Mouse (Mus musculus) myocyte (in vitro differentiated cells): Measurements from ENCODE around the gene Hs2st1. TPM values are rescaled to one million over a fixed set of nuclear protein-coding genes. Genes with fewer than 3 reads are reported as not detected.

Experiments
- H3K27me3 ChIP-seq: one replicate; pipeline ENCODE4 v1.6.1; 2011; ENCODE audit not compliant: control insufficient read depth, insufficient read depth, insufficient read length
- H3K36me3 ChIP-seq: one replicate; pipeline ENCODE4 v1.6.1; 2011; ENCODE audit not compliant: control insufficient read depth, insufficient read depth
- H3K4me2 ChIP-seq: one replicate; pipeline ENCODE4 v1.6.1; 2011; ENCODE audit warnings: low read depth, control low read depth
- H3K4me3 ChIP-seq: one replicate; pipeline ENCODE4 v1.5.1; 2011; ENCODE audit warnings: mild to moderate bottlenecking, control low read depth, moderate library complexity
- H3K79me2 ChIP-seq: one replicate; pipeline ENCODE4 v1.6.1; 2011; ENCODE audit not compliant: control insufficient read depth, insufficient read depth
- H3ac ChIP-seq: one replicate; pipeline ENCODE4 v1.6.1; 2011; ENCODE audit not compliant: control insufficient read depth, insufficient read length
- CEBPB ChIP-seq: IDR thresholded peaks from 2 replicates; pipeline ENCODE4 v1.6.1; 2011; ENCODE audit warnings: mild to moderate bottlenecking, moderate library complexity; ENCODE audit not compliant: poor library complexity, insufficient read depth, severe bottlenecking
- E2F4 ChIP-seq: IDR thresholded peaks from one replicate; pipeline ENCODE4 v1.6.1; 2011; ENCODE audit warnings: mild to moderate bottlenecking, control low read depth, moderate library complexity; ENCODE audit not compliant: insufficient read depth
- MAX ChIP-seq: IDR thresholded peaks from one replicate; pipeline ENCODE4 v1.6.1; 2011; ENCODE audit warnings: low read depth, mild to moderate bottlenecking, control low read depth
- MYOD1 ChIP-seq, 3 experiments: IDR thresholded peaks; one replicate each; pipeline ENCODE4 v1.6.1; 2011; ENCODE audit warnings: control low read depth in 2 of 3, low read depth in 2 of 3, mild to moderate bottlenecking in 2 of 3, moderate library complexity in 1 of 3; ENCODE audit not compliant: insufficient read length in 2 of 3, control insufficient read depth in 1 of 3
- MYOG ChIP-seq, 3 experiments: IDR thresholded peaks; one replicate each; pipeline ENCODE4 v1.6.1; 2011; ENCODE audit warnings: control low read depth in 2 of 3, low read depth in 2 of 3, mild to moderate bottlenecking in 2 of 3; ENCODE audit not compliant: insufficient read length in 2 of 3, control insufficient read depth in 1 of 3, insufficient read depth in 1 of 3
- POLR2A ChIP-seq: IDR thresholded peaks from one replicate; pipeline ENCODE4 v1.6.1; 2011; ENCODE audit warnings: low read depth, mild to moderate bottlenecking, control low read depth, moderate library complexity; ENCODE audit not compliant: insufficient read length
- POLR2AphosphoS2 ChIP-seq: IDR thresholded peaks from one replicate; pipeline ENCODE4 v1.6.1; 2011; ENCODE audit warnings: low read depth, control low read depth; ENCODE audit not compliant: insufficient read length
- REST ChIP-seq: IDR thresholded peaks from one replicate; pipeline ENCODE4 v1.6.1; 2011; ENCODE audit warnings: mild to moderate bottlenecking, control low read depth, moderate library complexity; ENCODE audit not compliant: insufficient read depth, insufficient read length
- SRF ChIP-seq: IDR thresholded peaks from one replicate; pipeline ENCODE4 v1.6.1; 2011; ENCODE audit warnings: low read depth; ENCODE audit not compliant: control insufficient read depth, insufficient read length
- TCF12 ChIP-seq: IDR thresholded peaks from one replicate; pipeline ENCODE4 v1.6.1; 2011; ENCODE audit warnings: mild to moderate bottlenecking, control low read depth; ENCODE audit not compliant: poor library complexity, insufficient read depth, severe bottlenecking
- TCF3 ChIP-seq: IDR thresholded peaks from one replicate; pipeline ENCODE4 v1.6.1; 2011; ENCODE audit warnings: low read depth, control low read depth; ENCODE audit not compliant: insufficient read length
- USF1 ChIP-seq: IDR thresholded peaks from one replicate; pipeline ENCODE4 v1.6.1; 2011; ENCODE audit warnings: low read depth, mild to moderate bottlenecking, control low read depth, moderate library complexity
- polyA plus RNA-seq: library from polyadenylated mRNA; unstranded; fragments of >200 nt; fragmentation: generic; extraction: Trizol; gene quantifications from one replicate; pipeline ENCODE4 v1.2.1, GENCODE M21; 2012; ENCODE audit warnings: missing spikeins

Hs2st1 gene
- polyA plus RNA-seq, 1 experiment, result 16.2 TPM

DNA sequence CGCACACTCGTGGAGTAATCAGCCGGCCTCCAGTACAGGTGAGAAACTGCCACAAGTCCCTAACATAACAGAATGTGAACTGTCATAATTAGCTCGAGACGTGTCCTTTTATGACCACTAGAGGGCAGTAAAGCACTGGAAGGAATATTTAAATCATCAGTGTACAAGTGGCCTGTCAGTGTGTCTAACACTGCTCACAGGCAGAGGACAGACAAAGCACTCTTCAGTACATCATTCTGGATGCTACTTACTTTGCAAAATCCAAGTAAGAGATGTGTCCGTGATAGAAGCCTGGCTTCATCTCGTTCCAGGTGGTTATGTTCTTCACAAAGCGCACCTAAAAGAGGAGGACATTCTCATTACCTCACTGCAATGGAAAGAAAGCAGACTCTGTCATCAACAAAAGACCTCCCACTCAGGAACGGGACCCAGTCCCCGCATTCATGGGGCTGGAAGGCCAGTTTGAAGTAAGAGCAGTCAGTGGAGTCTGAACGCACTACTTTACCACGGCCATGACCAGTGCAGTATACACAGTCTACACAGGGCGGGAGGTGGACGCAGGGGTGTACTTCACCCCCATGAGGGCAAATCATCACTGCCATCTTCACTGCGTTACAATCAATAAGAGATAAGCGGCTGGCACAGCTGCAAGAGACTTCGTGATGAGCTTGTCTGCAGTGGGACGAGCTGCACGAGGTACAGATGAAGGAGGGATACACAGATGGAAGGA is 116.1 kb downstream of the Hs2st1 start:
- Histone ChIP-seq H3K27me3 (no peaks in the 10 kb centered on the region), H3K36me3 (peaks cover 10% of the 10 kb centered on the region), H3K4me2 (no peak overlapping the region)

DNA sequence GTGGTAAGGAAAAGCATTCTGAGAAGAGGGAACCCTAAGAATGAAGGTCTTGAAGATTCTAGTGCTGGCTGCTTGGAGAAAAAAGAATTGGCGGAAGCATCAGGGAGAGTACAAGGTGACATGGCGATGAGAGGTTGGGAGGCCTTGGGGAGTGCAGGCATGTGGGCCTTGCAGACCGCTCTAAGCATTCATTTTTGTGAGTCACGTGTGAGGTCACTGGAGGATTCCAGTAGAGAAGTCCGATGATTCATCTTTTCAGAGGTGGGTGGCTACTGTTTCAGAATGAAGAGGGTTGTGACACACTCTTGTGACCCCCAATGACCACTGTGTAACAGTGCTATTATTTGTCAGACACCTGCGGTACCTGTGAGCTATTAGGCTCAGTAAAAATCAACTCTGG is 121.0 kb downstream of the Hs2st1 start:
- H3K27me3 ChIP-seq, result no peaks in the 10 kb centered on the region
- no peak overlapping the region for H3K4me3 ChIP-seq
- no peak overlapping the region for H3K4me2 ChIP-seq
- peaks cover 3% of the 10 kb centered on the region for H3K79me2 ChIP-seq
- no peak overlapping the region for H3ac ChIP-seq
- peak; percentile 59 for TF ChIP-seq USF1
- TF ChIP-seq CEBPB, result no peak
- peaks cover 28% of the 10 kb centered on the region for H3K36me3 ChIP-seq

More for the DNA sequence above, 116.1 kb downstream of the Hs2st1 start:
- H3ac ChIP-seq, result no peak overlapping the region
- no peak for TF ChIP-seq USF1
- TF ChIP-seq TCF12, result no peak
- no peak for TF ChIP-seq E2F4
- TF ChIP-seq REST, result no peak
- no peak for TF ChIP-seq POLR2AphosphoS2
- TF ChIP-seq MYOD1 (IDR thresholded peaks at IDR 0.05; ENCODE audit: control insufficient read depth in 1 of 3, insufficient read length in 2 of 3, low read depth in 2 of 3), result no peak
- TF ChIP-seq SRF, result no peak
- TF ChIP-seq POLR2A, result no peak
- no peak for TF ChIP-seq CEBPB
- TF ChIP-seq TCF3, result no peak
- no peak for TF ChIP-seq MAX
- no peak for TF ChIP-seq MYOG (IDR thresholded peaks at IDR 0.05; ENCODE audit: control insufficient read depth in 1 of 3, insufficient read depth in 1 of 3, insufficient read length in 2 of 3, low read depth in 2 of 3)
- H3K79me2 ChIP-seq, result peaks cover 10% of the 10 kb centered on the region
- H3K4me3 ChIP-seq, result no peak overlapping the region

DNA sequence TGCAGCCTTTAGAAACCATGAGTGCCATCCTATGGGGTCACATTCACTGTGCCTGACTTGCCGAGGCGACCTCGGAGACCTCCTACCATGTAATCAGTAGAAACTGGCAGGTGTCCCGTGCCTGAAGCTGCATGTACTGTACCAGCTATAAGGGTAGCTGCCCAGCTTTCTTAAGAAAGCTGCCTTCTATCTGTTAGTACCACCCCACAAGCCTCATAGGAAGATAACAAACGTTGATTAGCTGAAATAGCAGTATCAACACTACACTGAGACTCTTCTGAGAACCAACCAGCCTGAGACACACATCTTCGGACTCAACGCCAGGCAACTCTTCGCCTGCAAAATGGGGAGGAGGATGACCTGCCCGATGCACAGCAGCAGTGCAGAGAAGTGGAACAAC is 122.1 kb downstream of the Hs2st1 start:
- peaks cover 3% of the 10 kb centered on the region for H3K79me2 ChIP-seq
- H3ac ChIP-seq, result no peak overlapping the region
- no peak overlapping the region for H3K4me2 ChIP-seq
- H3K27me3 ChIP-seq, result no peaks in the 10 kb centered on the region
- peaks cover 28% of the 10 kb centered on the region for H3K36me3 ChIP-seq
- H3K4me3 ChIP-seq, result no peak overlapping the region
- no peak for TF ChIP-seq REST
- TF ChIP-seq TCF12, result no peak
- no peak for TF ChIP-seq E2F4
- TF ChIP-seq USF1, result no peak
- no peak for TF ChIP-seq MYOG (IDR thresholded peaks at IDR 0.05; ENCODE audit: control insufficient read depth in 1 of 3, insufficient read depth in 1 of 3, insufficient read length in 2 of 3, low read depth in 2 of 3)
- TF ChIP-seq POLR2AphosphoS2, result no peak
- no peak for TF ChIP-seq POLR2A
- no peak for TF ChIP-seq SRF
- TF ChIP-seq CEBPB, result no peak
- no peak for TF ChIP-seq MAX
- no peak for TF ChIP-seq MYOD1 (IDR thresholded peaks at IDR 0.05; ENCODE audit: control insufficient read depth in 1 of 3, insufficient read length in 2 of 3, low read depth in 2 of 3)
- TF ChIP-seq TCF3, result no peak

DNA sequence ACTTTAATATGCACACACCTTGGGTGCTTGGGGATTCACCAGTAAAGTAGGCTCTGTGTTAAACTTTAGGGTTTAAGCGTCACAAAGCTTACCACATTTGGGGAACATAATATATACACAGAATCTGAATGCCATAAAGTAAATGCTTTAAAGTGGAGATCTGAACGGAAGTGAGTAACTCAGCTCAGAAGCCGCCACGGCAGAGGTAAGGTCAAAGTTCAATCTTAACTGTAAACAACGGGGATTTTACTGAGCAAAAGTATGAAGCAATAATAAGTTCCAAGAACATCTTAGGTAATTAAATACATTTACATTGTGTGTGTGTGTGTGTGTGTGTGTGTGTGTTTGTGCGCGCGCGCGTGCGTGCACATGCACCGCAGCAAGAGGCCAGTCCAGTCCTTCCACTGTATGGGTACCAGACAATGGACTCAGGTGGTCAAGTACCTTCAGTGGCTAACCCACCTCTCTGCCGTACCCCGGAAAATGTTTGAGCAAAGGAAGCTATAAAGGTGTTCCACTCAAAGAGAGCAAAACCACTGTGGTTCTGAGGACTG is 123.8 kb downstream of the Hs2st1 start:
- TF ChIP-seq E2F4, result no peak
- TF ChIP-seq TCF3, result no peak
- no peak for TF ChIP-seq MAX
- no peak for TF ChIP-seq MYOD1 (IDR thresholded peaks at IDR 0.05; ENCODE audit: control insufficient read depth in 1 of 3, insufficient read length in 2 of 3, low read depth in 2 of 3)
- no peak for TF ChIP-seq MYOG (IDR thresholded peaks at IDR 0.05; ENCODE audit: control insufficient read depth in 1 of 3, insufficient read depth in 1 of 3, insufficient read length in 2 of 3, low read depth in 2 of 3)
- TF ChIP-seq REST, result no peak
- no peak for TF ChIP-seq SRF
- no peak for TF ChIP-seq POLR2AphosphoS2
- TF ChIP-seq POLR2A, result no peak
- no peak for TF ChIP-seq TCF12
- TF ChIP-seq CEBPB, result no peak
- TF ChIP-seq USF1, result no peak
- Histone ChIP-seq H3K36me3 (peaks cover 20% of the 10 kb centered on the region), H3K27me3 (no peaks in the 10 kb centered on the region), H3ac (no peak overlapping the region), H3K4me3 (no peak overlapping the region), H3K4me2 (no peak overlapping the region), H3K79me2 (peaks cover 3% of the 10 kb centered on the region)
